Mouse (Mus musculus): ENCODE measurements around the gene Abhd6.

DNA sequence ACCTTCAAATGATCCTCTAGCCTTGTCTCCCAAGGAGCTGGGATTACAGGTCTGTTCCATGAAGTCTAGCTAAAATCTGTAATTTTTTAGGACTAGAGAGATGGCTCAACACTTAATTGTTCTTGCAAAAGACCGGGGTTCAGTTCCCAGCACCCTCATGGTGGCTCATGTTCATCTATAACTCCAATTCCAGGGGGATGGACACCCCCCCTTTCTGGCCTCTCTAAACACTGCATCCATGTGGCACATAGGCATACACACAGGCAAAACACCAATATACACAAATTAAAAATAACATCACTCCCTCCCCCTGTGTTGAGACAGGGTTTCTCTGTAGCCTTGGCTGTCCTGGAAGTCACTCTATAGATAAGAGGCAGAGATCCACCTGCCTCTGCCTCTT, 17.3 kb downstream of the Abhd6 start:
- TF ChIP-seq CTCF (IDR thresholded peaks at IDR 0.05; ENCODE audit: low read depth) (no peak), EP300 (IDR thresholded peaks at IDR 0.05; ENCODE audit: low read depth) (no peak)

All from liver, embryonic 14.5 days (tissue).